Mouse (Mus musculus) intestine, embryonic 16.5 days (tissue): ENCODE results near the gene Tfip11. TPM values are rescaled to one million over a fixed set of nuclear protein-coding genes. Genes with fewer than 3 reads are reported as not detected.
A peak's percentile ranks its signal among the peaks of the same experiment; 100 is the strongest.

Experiments used
- ATAC-seq: fragments of 200-750 bp; cut with Nextera tagmentation; 2 replicates; pipeline ENCODE4 v1.8.0; 2017; ENCODE audit warnings: moderate TSS enrichment, moderate library complexity
- H3K27ac ChIP-seq: fragments of 300-500 bp; sonication (generic); 2 replicates; pipeline ENCODE4 v1.5.1; 2014; ENCODE audit warnings: mild to moderate bottlenecking, low read length
- H3K27me3 ChIP-seq: fragments of 300-500 bp; sonication (generic); replicated peaks from 2 replicates; pipeline ENCODE4 v1.6.1; 2014; ENCODE audit warnings: low read length, control low read depth, mixed read lengths; ENCODE audit not compliant: control insufficient read depth, insufficient read depth
- H3K36me3 ChIP-seq: fragments of 300-500 bp; sonication (generic); 2 replicates; pipeline ENCODE4 v1.6.1; 2014; ENCODE audit warnings: low read length, control low read depth; ENCODE audit not compliant: control insufficient read depth, insufficient read depth
- H3K4me1 ChIP-seq: fragments of 300-500 bp; sonication (generic); 2 replicates; pipeline ENCODE4 v1.6.1; 2014; ENCODE audit warnings: low read length, control low read depth, mixed read lengths; ENCODE audit not compliant: control insufficient read depth, insufficient read depth
- H3K4me2 ChIP-seq: fragments of 300-500 bp; sonication (generic); 2 replicates; pipeline ENCODE4 v1.6.1; 2014; ENCODE audit warnings: low read depth, low read length, control low read depth
- H3K4me3 ChIP-seq: fragments of 300-500 bp; sonication (generic); 2 replicates; pipeline ENCODE4 v1.5.1; 2014; ENCODE audit warnings: mild to moderate bottlenecking, low read length
- H3K9ac ChIP-seq: fragments of 300-500 bp; sonication (generic); 2 replicates; pipeline ENCODE4 v1.6.1; 2014; ENCODE audit warnings: low read depth, low read length
- H3K9me3 ChIP-seq: fragments of 300-500 bp; sonication (generic); 2 replicates; pipeline ENCODE4 v1.6.1; 2016; ENCODE audit warnings: low read length, control low read depth; ENCODE audit not compliant: control insufficient read depth
- WGBS: fragments of 180-500 bp; shearing (Covaris S2); extraction: QIAGEN DNeasy Blood & Tissue Kit; methylation state at CpG from one replicate; pipeline ENCODE4 v1.1.7; 2014; 5-methylcytosine and 5-hydroxymethylcytosine counted together
- polyA plus RNA-seq: library from polyadenylated mRNA; unstranded; fragments of >200 nt; fragmentation: Nextera tagmentation; extraction: Ambion mirVana; gene quantifications from 2 replicates; pipeline ENCODE4 v1.2.1, GENCODE M21; 2015

Tfip11 gene
- polyA plus RNA-seq, 1 experiment from 2014 or later, result 26.8 TPM

DNA sequence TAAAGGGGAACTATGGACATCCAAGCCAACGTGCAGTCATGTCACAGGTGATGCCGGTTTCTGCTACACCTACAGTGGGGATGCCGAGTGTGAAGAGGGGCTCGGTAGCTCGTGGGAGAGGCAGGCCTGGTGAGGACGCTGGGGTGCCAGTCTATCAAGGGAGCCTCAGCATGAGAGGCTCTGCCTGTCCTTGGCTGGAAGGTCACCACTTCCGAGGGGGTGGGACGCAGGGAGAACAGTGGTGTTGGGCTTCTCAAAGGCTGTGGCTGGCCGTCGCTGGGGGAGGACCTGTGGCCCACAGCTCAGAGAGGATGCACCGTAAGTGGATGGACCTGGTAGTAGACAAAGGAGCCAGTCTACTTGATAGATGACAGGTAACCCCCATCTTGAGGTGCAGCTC is 55.0 kb downstream of the Tfip11 start:
- Histone ChIP-seq H3K4me1 (peaks cover 6% of the 10 kb centered on the region; the same call in 1 of the 2 replicates), H3K27me3 (no peaks in the 10 kb centered on the region), H3K36me3 (peaks cover 3% of the 10 kb centered on the region), H3K4me2 (no peak overlapping the region), H3K27ac (no peak overlapping the region), H3K9ac (no peak overlapping the region), H3K4me3 (no peak overlapping the region), H3K9me3 (no peaks in the 10 kb centered on the region)
- ATAC-seq, result no peak
- 77% methylated on average over 11 of the region's 11 CpGs for WGBS

DNA sequence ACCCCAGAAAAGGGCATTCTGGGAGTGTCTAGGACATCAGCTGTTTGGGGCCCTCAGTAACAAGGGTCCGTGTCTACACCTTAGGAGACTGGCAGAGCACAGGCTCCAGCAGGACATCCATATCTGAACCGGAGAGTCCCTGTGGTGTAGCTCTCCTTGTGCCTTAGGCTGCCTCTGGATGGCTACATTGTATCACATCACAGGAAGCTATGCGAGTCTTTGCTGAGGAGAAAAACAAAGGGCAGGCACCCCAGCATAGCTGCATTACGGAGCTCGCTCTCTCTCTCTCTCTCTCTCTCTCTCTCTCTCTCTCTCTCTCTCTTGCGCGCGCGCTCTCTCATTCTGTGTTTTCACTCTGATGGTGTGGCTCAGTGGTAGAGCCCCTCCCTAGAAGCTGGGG is 55.9 kb downstream of the Tfip11 start:
- Histone ChIP-seq H3K4me1 (peaks cover 6% of the 10 kb centered on the region; the same call in 1 of the 2 replicates), H3K9ac (no peak overlapping the region), H3K36me3 (peaks cover 3% of the 10 kb centered on the region), H3K9me3 (no peaks in the 10 kb centered on the region), H3K4me3 (no peak overlapping the region), H3K4me2 (no peak overlapping the region), H3K27me3 (no peaks in the 10 kb centered on the region), H3K27ac (no peak overlapping the region)
- 63% methylated on average over 9 of the region's 9 CpGs for WGBS
- ATAC-seq, result no peak

DNA sequence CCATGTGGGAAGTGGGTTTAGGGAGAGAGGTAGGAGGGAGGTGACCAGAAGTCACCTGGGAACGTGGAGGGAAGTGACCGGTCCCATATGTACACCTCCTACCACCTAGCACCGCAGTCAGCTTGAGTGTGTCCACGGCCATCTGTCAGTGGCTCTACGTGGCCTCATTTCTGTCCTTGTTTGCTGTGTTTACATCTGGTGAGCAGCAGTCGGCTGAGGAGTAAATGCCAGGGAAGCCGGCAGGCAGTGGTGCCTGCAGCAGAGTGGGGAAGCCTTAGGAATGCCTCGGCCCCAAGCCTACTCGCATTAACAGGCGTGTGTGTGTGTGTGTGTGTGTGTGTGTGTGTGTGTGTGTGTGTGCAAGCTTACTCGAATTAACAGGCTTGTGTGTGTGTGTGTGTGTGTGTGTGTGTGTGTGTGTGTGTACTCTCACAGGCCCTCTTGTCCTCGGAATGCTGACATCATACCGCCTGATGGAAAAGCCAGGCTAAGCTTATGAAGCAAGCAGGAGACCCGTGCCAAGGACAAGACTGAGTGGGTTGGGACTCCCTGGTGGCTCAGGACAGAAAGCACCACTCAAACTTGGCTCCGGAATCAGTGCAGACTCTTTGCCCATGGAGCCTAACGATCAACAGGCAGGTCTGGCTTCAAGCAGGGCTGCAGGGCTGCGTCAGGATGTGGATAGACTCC is 56.6 kb downstream of the Tfip11 start:
- 46% methylated on average over 16 of the region's 17 CpGs for WGBS
- no peak overlapping the region; the same call in 1 of the 2 replicates for H3K27ac ChIP-seq
- no peak overlapping the region for H3K4me3 ChIP-seq
- no peak overlapping the region for H3K9ac ChIP-seq
- H3K4me1 ChIP-seq, result peaks cover 6% of the 10 kb centered on the region; the same call in 1 of the 2 replicates
- no peaks in the 10 kb centered on the region; the same call in none of the 2 replicates for H3K36me3 ChIP-seq
- no peaks in the 10 kb centered on the region for H3K9me3 ChIP-seq
- ATAC-seq, result peak; percentile 40; the same call in 1 of the 2 replicates
- no peaks in the 10 kb centered on the region for H3K27me3 ChIP-seq
- H3K4me2 ChIP-seq, result no peak overlapping the region

DNA sequence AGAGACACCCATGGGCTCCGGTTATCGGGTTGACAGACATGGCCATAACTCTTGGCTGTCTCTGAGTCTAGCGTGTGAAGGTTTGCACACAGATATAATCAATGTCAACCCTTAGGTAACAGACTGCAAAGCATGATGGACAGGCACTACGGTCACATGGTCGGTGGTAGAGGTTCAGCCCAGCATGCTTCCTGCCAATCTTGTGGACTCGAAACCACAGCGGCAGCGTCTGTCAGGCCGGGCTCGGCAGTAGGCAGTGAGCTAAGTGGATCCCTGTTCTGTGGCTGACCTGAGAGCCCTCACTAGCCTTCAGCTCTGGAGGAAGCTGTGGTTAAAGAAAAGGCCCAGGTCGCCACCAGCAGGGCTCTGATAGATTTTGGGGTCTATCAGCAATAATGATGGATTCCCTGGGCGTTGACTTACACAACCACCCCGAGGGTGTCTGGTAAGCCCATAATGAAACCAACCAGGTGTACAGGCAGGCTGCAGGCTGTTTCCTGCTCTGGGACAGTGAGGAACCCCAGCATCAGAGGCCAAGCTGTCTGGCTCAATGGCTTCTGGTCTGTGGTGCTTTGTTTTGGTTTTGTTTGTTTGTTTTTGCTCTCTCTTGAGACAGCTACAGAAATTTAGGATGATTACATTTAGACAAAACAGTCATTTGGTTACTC is 58.8 kb downstream of the Tfip11 start:
- 90% methylated on average over 13 of the region's 13 CpGs for WGBS
- Histone ChIP-seq H3K9me3 (no peaks in the 10 kb centered on the region), H3K9ac (no peak overlapping the region), H3K27me3 (no peaks in the 10 kb centered on the region), H3K27ac (no peak overlapping the region), H3K4me1 (peaks cover 6% of the 10 kb centered on the region; the same call in 1 of the 2 replicates), H3K4me3 (no peak overlapping the region), H3K36me3 (no peaks in the 10 kb centered on the region; the same call in 1 of the 2 replicates), H3K4me2 (no peak overlapping the region)
- no peak for ATAC-seq

DNA sequence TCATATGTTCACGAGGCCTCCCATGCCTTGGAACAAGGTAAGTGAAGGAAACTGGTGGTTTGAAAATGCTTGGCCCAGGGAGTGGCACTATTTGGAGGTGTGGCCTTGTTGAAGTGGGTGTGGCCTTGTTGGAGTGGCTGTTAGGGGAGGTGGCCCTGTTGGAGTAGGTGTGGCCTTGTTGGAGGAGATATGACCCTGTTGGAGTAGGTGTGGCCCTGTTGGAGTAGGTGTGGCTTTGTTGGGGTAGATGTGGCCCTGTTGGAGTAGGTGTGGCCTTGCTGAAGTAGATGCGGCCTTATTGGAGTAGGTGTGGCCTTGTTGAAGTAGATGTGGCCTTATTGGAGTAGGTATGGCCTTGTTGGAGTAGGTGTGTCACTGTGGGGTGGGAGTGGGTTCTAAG is 59.8 kb downstream of the Tfip11 start:
- Histone ChIP-seq H3K4me2 (no peak overlapping the region), H3K27ac (no peak overlapping the region), H3K9ac (no peak overlapping the region), H3K36me3 (no peaks in the 10 kb centered on the region), H3K4me3 (no peak overlapping the region), H3K9me3 (no peaks in the 10 kb centered on the region), H3K27me3 (no peaks in the 10 kb centered on the region), H3K4me1 (peaks cover 6% of the 10 kb centered on the region; the same call in 1 of the 2 replicates)
- ATAC-seq, result peak; percentile 61
- 60% methylated on average over 2 of the region's 2 CpGs for WGBS

Other genes starting within 250 kb of the Tfip11 start
- 1.3 and 1.5 TPM in 2 replicates for gene Cryba4, start 73.8 kb upstream of the Tfip11 start, polyA plus RNA-seq
- 2.7 and 2.9 TPM in 2 replicates for gene Crybb1, start 70.5 kb upstream of the Tfip11 start, polyA plus RNA-seq
- 47.4 and 52.0 TPM in 2 replicates for gene Tpst2, start 49.7 kb upstream of the Tfip11 start, polyA plus RNA-seq
- 28.5 and 30.4 TPM in 2 replicates for gene Srrd, start 16.7 kb downstream of the Tfip11 start, polyA plus RNA-seq
- 47.1 and 48.4 TPM in 2 replicates for gene Hps4, start 16.7 kb downstream of the Tfip11 start, polyA plus RNA-seq
- 0.06 and 0.22 TPM in 2 replicates for gene Gm6583, start 29.7 kb downstream of the Tfip11 start, polyA plus RNA-seq
- 1.9 and 2.5 TPM in 2 replicates for gene Asphd2, start 68.5 kb downstream of the Tfip11 start, polyA plus RNA-seq
- not detected in 2 replicates for gene Gm6588, start 123.1 kb downstream of the Tfip11 start, polyA plus RNA-seq